Mouse (Mus musculus): ENCODE measurements around the gene Tmbim7. TPM values are rescaled to one million over a fixed set of nuclear protein-coding genes. Genes with fewer than 3 reads are reported as not detected.

Gene Tmbim7
- polyA plus RNA-seq, 1 experiment from 2014 or later: not detected

DNA sequence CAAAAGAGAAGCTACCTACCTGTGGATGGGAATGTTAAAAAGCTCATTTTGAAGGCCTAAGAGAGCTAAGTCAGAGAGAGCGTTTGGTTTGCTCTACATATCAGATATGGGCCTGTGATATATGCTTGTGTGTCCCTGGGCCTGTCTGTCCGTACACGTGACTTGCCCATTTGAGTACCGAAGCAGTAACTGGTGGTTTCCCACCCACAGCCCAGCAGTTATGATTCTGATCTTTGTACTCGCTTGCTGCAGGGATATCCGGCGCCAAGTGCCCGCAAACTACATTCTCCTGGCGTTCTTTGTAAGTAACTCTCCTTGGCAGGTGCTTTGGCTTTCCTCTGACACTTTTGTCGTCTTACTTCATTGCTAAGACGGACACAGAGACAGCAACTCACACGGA is 15.6 kb downstream of the Tmbim7 start:
- Histone ChIP-seq H3K36me3 (no peaks in the 10 kb centered on the region), H3K27me3 (no peaks in the 10 kb centered on the region), H3K4me1 (replicated peaks) (peaks cover 12% of the 10 kb centered on the region), H3K4me3 (replicated peaks) (no peak overlapping the region), H3K27ac (no peak overlapping the region), H3K4me2 (no peak overlapping the region), H3K9me3 (replicated peaks) (no peaks in the 10 kb centered on the region), H3K9ac (no peak overlapping the region)
- 56% methylated on average over 12 of the region's 12 CpGs for WGBS (ENCODE audit: insufficient replicate concordance)
- DNase-seq: no peak
- ATAC-seq (ENCODE audit: low read depth): no peak

DNA sequence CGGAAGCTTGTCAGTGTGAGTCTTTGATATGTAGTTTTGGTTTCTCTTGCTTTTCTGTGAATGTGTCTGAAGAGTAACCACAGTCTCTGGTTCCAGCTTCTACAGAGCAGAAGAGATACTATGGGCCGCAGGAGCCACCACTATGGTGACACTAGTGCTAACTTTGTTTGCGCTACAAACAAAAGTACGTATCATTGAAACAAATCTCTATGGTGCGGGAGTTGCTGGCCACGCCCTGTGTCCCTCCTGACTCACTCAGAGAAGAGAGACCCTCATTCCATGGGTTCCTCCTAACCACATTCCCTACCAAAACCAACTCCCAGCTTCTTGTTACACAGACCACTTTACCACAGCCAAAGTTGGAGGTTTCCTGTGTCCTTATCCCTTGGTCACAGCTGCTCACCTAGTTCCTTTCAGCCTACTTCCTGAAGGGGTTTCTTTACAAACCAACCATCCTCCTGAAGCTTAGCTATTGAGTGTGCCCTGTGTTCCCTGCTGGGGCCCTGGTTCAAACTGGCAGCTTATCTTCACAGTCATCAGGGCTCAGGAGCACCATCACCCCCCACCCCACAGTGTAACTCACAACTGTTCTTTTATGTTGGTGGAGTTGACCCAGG is 19.1 kb downstream of the Tmbim7 start:
- H3K4me1 ChIP-seq (replicated peaks): peaks cover 12% of the 10 kb centered on the region
- H3K36me3 ChIP-seq: no peaks in the 10 kb centered on the region
- no peak overlapping the region for H3K27ac ChIP-seq
- DNase-seq (no peak), ATAC-seq (ENCODE audit: low read depth) (peak; percentile 72)
- 26% methylated on average over 6 of the region's 6 CpGs for WGBS (ENCODE audit: insufficient replicate concordance)
- no peak overlapping the region for H3K9ac ChIP-seq
- H3K9me3 ChIP-seq (replicated peaks): no peaks in the 10 kb centered on the region
- no peak overlapping the region for H3K4me3 ChIP-seq (replicated peaks)
- H3K27me3 ChIP-seq: no peaks in the 10 kb centered on the region
- H3K4me2 ChIP-seq: peak overlapping the region; percentile 19; the same call in 1 of the 2 replicates

DNA sequence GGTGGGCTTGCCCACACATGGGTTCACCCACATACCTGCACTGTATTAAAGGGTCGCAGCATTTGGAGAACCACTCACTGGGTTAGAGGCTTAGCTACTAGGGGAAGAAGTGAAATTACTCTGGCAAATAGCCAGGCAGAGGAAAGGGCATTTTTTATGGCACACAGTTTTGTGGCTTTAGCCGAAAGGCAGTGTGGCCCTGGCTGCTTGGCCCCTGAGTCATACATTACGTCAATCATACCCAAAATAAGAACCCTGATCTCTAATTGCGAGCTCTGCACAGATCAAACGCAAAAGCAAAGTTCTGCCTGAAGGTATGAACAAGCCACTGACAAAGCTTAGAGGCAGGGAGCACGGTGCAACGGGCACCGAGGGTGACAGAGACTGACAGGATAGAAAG is 37.3 kb downstream of the Tmbim7 start:
- 80% methylated on average over 8 of the region's 8 CpGs for WGBS (ENCODE audit: insufficient replicate concordance)
- Histone ChIP-seq H3K36me3 (peaks cover 25% of the 10 kb centered on the region), H3K9ac (no peak overlapping the region), H3K4me3 (replicated peaks) (no peak overlapping the region), H3K27ac (no peak overlapping the region), H3K27me3 (no peaks in the 10 kb centered on the region), H3K9me3 (replicated peaks) (no peaks in the 10 kb centered on the region), H3K4me2 (no peak overlapping the region), H3K4me1 (replicated peaks) (no peaks in the 10 kb centered on the region)
- ATAC-seq (ENCODE audit: low read depth) (no peak), DNase-seq (no peak)

DNA sequence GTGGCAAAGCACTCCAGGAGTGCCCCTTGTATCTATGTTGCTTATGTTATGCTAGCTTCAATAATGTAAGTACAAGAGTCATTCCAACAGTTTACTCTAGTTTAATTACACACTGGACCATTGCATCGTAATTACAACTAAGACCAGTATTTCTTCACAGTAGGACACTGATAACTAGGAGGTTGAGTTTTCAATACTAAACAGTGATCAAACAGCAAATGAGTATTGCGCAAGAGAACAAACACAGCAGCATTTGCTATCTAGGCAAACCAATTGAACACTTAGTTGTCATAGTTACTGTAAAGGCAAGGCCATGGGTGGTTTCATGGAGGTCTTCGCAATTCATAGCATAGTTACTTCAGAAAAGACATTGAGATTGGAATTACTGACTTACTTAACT is 40.3 kb downstream of the Tmbim7 start:
- 89% methylated on average over 3 of the region's 3 CpGs for WGBS (ENCODE audit: insufficient replicate concordance)
- Histone ChIP-seq H3K9ac (no peak overlapping the region), H3K27ac (no peak overlapping the region), H3K27me3 (no peaks in the 10 kb centered on the region), H3K4me2 (no peak overlapping the region), H3K4me3 (replicated peaks) (no peak overlapping the region), H3K4me1 (replicated peaks) (no peaks in the 10 kb centered on the region), H3K36me3 (peaks cover 36% of the 10 kb centered on the region), H3K9me3 (replicated peaks) (no peaks in the 10 kb centered on the region)
- DNase-seq (no peak), ATAC-seq (ENCODE audit: low read depth) (no peak)

DNA sequence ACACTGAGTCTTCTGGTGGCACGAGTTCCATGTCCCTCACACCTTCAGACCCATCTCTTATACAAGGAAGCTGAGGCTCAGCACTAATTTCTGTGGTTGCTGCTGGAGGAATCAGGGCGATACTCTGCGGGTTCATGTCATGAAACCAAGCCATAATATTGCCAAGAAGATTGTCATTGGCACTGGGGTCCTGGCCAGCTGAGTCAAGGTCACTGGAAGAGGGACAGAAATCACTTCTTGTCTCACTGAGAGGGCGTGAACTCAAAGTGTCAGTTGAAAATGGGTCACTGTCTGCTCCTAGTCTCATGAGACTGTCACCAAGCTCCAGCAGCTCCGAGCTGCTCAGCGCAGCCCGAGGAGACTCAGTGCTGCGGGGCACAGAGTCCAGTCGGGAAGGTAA is 42.0 kb downstream of the Tmbim7 start:
- no peak for ATAC-seq (ENCODE audit: low read depth)
- H3K4me1 ChIP-seq (replicated peaks): no peaks in the 10 kb centered on the region
- H3K4me3 ChIP-seq (replicated peaks): no peak overlapping the region
- WGBS (ENCODE audit: insufficient replicate concordance): 86% methylated on average over 9 of the region's 9 CpGs
- no peak overlapping the region for H3K4me2 ChIP-seq
- H3K36me3 ChIP-seq: peaks cover 44% of the 10 kb centered on the region
- no peaks in the 10 kb centered on the region for H3K9me3 ChIP-seq (replicated peaks)
- no peak overlapping the region for H3K9ac ChIP-seq
- no peak for DNase-seq
- H3K27ac ChIP-seq: no peak overlapping the region
- H3K27me3 ChIP-seq: no peaks in the 10 kb centered on the region

DNA sequence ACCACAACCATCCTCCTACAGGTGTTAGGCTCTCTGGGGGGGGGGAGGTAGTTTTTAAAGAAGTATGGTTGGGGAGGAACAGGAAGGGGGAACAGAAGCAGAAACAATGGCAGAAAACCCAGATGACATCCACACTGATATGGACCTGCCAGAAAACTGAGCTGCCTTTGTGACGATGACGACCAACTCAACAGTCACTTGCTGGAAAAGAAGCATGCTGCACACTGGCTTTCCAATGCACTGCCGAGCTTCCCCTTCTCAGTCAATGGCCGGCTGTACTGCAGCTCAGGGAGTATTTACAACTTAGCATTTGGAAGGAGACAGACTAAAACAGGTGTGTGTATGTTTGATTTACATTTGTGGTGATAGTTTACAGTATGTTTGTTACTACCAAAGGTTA is 44.2 kb downstream of the Tmbim7 start:
- Histone ChIP-seq H3K9me3 (replicated peaks) (no peaks in the 10 kb centered on the region), H3K9ac (no peak overlapping the region), H3K27me3 (no peaks in the 10 kb centered on the region), H3K27ac (no peak overlapping the region), H3K4me2 (no peak overlapping the region), H3K36me3 (peaks cover 46% of the 10 kb centered on the region), H3K4me3 (replicated peaks) (no peak overlapping the region), H3K4me1 (replicated peaks) (no peaks in the 10 kb centered on the region)
- 69% methylated on average over 4 of the region's 4 CpGs for WGBS (ENCODE audit: insufficient replicate concordance)
- no peak for ATAC-seq (ENCODE audit: low read depth)
- no peak for DNase-seq

DNA sequence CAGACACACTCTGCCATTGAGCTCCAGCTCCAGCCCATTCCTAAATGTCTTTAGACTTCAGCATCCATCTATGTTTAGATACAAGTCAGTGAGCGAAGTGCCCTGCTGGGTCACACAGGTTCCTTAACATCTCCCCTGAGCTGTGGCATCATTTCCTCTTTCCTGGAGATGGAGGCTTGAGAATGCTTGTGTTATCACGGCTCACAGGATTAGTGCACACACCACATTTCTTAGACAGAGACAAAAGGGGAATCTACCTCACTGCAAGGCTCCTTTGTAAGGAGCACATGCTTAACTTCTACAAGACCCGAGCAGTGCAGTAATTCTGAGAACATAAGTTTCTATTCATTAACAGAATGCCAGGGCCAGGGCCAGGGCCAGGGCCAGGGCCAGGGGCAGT is 45.0 kb downstream of the Tmbim7 start:
- no peak for DNase-seq
- Histone ChIP-seq H3K36me3 (peaks cover 47% of the 10 kb centered on the region), H3K9ac (no peak overlapping the region), H3K4me3 (replicated peaks) (no peak overlapping the region), H3K27me3 (no peaks in the 10 kb centered on the region), H3K9me3 (replicated peaks) (no peaks in the 10 kb centered on the region), H3K4me1 (replicated peaks) (no peaks in the 10 kb centered on the region), H3K27ac (no peak overlapping the region), H3K4me2 (no peak overlapping the region)
- 68% methylated on average over 3 of the region's 3 CpGs for WGBS (ENCODE audit: insufficient replicate concordance)
- ATAC-seq (ENCODE audit: low read depth): no peak

DNA sequence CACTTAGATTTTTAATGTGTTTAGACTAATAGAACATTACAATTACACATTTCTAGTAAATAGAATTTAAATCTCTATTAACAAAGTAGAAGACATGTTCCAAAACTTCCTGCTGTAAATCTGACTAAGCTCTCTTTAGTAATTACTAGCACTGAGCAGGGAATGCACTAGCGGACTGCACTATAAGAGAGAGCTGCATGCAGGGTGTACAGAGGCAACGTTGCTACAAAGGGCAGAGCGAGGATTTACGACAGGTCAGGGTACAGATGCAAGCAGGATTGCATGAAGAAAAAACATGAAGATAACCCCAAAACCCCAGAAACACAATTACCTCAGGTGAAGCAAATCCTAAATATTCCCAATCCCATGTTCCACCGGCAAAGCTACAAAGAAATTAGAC is 49.0 kb downstream of the Tmbim7 start:
- peaks cover 30% of the 10 kb centered on the region for H3K36me3 ChIP-seq
- no peak for DNase-seq

DNA sequence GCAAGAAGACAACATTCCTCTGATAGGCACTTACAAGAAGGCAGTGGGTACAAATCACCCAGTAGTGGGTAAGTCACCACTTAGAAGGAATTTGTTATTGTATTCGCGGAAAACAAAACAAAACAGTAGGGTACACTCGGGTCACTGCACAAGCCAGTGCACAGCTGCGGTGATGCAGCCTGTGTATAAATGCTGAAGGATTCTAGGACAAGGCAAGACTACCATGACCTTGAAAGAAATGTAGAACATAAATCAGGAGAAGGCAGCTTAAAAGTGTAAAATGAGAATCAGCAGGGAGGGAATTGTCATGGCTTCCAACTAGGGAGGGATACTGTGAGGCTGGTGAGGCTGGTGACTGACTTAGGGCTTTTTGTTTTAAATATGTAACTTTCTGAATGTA is 51.2 kb downstream of the Tmbim7 start:
- Histone ChIP-seq H3K4me2 (no peak overlapping the region), H3K36me3 (peaks cover 36% of the 10 kb centered on the region), H3K9ac (no peak overlapping the region), H3K4me3 (replicated peaks) (no peak overlapping the region), H3K9me3 (replicated peaks) (no peaks in the 10 kb centered on the region), H3K27me3 (no peaks in the 10 kb centered on the region), H3K27ac (no peak overlapping the region), H3K4me1 (replicated peaks) (no peaks in the 10 kb centered on the region)
- WGBS (ENCODE audit: insufficient replicate concordance): 88% methylated on average over 4 of the region's 4 CpGs
- no peak for DNase-seq
- no peak for ATAC-seq (ENCODE audit: low read depth)

More for the DNA sequence above, 49.0 kb downstream of the Tmbim7 start:
- H3K9me3 ChIP-seq (replicated peaks): no peaks in the 10 kb centered on the region
- 80% methylated on average over 5 of the region's 5 CpGs for WGBS (ENCODE audit: insufficient replicate concordance)
- H3K4me2 ChIP-seq: no peak overlapping the region
- no peaks in the 10 kb centered on the region for H3K4me1 ChIP-seq (replicated peaks)
- H3K9ac ChIP-seq: no peak overlapping the region
- ATAC-seq (ENCODE audit: low read depth): no peak
- H3K27ac ChIP-seq: no peak overlapping the region
- H3K27me3 ChIP-seq: no peaks in the 10 kb centered on the region
- H3K4me3 ChIP-seq (replicated peaks): no peak overlapping the region

DNA sequence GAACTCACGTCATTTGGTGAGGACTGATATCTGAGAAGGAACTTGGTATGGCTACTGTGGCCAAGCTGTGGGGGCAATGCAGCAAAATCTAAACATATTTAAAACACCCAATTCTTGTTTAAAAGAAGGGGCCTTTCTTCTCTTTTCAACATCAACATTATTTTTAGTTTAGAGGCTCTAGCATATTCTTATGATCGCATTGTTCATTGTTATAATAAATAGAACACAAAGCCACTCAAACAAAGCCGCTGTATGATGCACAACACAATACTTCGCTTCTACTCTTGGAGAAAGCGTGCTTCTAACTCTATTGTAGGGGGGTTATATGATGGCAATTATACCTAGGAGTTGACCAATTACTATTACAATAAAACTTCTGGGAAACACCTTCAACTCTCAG is 64.8 kb downstream of the Tmbim7 start:
- DNase-seq: no peak

DNA sequence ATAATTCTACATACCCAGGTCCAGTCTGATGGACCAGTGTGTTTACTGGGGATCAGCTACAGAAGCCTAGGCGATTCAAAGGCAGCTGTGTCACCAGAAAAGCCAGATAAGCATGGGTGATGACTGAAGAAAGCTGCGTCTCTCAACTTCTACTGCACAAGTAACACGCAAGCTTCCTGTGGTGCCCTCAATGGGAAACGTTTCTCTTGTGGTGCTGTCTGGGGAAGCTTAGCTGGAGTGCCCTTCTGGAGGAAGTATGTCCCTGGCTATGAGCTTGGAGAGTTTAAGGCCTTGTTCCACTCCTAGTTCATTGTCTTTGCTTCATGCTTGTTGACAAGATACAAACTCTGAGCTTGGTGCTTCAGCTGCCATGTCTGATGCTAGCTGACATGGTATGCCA is 68.4 kb downstream of the Tmbim7 start:
- ATAC-seq (ENCODE audit: low read depth) (no peak), DNase-seq (no peak)
- 68% methylated on average over 4 of the region's 4 CpGs for WGBS (ENCODE audit: insufficient replicate concordance)
- no peak overlapping the region for H3K9ac ChIP-seq
- peaks cover 24% of the 10 kb centered on the region for H3K36me3 ChIP-seq
- peaks cover 15% of the 10 kb centered on the region for H3K4me1 ChIP-seq (replicated peaks)
- H3K27ac ChIP-seq: no peak overlapping the region
- no peaks in the 10 kb centered on the region for H3K9me3 ChIP-seq (replicated peaks)
- no peak overlapping the region for H3K4me2 ChIP-seq
- no peak overlapping the region for H3K4me3 ChIP-seq (replicated peaks)
- H3K27me3 ChIP-seq: no peaks in the 10 kb centered on the region

More for the DNA sequence above, 64.8 kb downstream of the Tmbim7 start:
- H3K9me3 ChIP-seq (replicated peaks): no peaks in the 10 kb centered on the region
- H3K4me2 ChIP-seq: no peak overlapping the region
- no peak overlapping the region for H3K27ac ChIP-seq
- no peaks in the 10 kb centered on the region for H3K4me1 ChIP-seq (replicated peaks)
- H3K4me3 ChIP-seq (replicated peaks): no peak overlapping the region
- ATAC-seq (ENCODE audit: low read depth): no peak
- H3K9ac ChIP-seq: no peak overlapping the region
- no peaks in the 10 kb centered on the region for H3K27me3 ChIP-seq
- WGBS (ENCODE audit: insufficient replicate concordance): 80% methylated on average over 5 of the region's 5 CpGs
- H3K36me3 ChIP-seq: peaks cover 20% of the 10 kb centered on the region

DNA sequence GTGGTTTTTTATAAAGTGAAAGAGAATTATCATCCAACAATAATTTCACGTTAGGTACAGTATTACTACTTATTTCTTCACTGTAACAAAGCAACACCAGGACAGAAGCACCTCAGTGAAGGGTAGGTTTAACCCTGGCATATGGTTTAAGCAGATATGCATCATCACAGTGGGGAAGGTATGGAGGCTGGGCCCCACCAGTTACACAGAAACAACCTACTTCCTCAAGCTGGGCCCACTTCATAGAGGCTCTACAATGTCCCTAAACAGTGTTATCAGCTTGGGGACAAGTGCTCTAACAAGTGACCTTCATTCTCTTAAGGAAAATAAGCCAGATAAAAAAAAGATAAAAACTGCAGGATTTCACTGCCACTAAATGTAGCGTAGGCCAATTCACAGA is 71.9 kb downstream of the Tmbim7 start:
- no peaks in the 10 kb centered on the region for H3K9me3 ChIP-seq (replicated peaks)
- no peaks in the 10 kb centered on the region for H3K27me3 ChIP-seq
- no peak overlapping the region for H3K4me3 ChIP-seq (replicated peaks)
- peak; percentile 95 for ATAC-seq (ENCODE audit: low read depth)
- H3K4me1 ChIP-seq (replicated peaks): peaks cover 15% of the 10 kb centered on the region
- 43% methylated on average over 2 of the region's 2 CpGs for WGBS (ENCODE audit: insufficient replicate concordance)
- peak; percentile 12 for DNase-seq
- H3K27ac ChIP-seq: peak overlapping the region; percentile 40
- no peak overlapping the region for H3K4me2 ChIP-seq
- H3K36me3 ChIP-seq: peaks cover 32% of the 10 kb centered on the region
- no peak overlapping the region for H3K9ac ChIP-seq

All from liver, embryonic 13.5 days (tissue).